Mouse (Mus musculus): ENCODE measurements at regions not wholly inside any gene's neighbourhood (a gene's known extent, or its start where the extent isn't known, plus 50 kb on each side); places are given as distances from the start of the nearest gene placed in this dataset.

DNA sequence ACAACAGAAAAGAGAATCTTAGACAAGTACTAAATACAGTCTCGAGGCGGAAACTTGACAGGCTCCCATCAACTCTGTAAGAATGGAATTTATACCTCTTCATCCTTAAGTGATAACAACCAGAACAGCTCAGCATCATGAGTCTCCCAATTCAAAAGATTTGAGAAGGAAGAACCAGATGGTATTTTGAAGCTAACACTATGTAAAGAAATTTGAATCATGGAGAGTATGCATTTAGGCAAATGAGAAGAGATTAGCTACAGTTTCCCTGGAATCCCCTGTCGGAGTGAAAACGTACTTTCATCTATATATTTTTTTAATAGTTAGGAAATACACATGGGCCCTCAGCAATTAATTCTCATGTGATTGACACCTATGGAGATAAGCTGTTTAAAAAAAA lies 140.9 kb downstream of the Nrip1 start:
- 64% methylated on average over 4 of the region's 4 CpGs for WGBS
- ATAC-seq (ENCODE audit: extremely low read depth, insufficient number of reproducible peaks, low FRiP score, low TSS enrichment): no peak

DNA sequence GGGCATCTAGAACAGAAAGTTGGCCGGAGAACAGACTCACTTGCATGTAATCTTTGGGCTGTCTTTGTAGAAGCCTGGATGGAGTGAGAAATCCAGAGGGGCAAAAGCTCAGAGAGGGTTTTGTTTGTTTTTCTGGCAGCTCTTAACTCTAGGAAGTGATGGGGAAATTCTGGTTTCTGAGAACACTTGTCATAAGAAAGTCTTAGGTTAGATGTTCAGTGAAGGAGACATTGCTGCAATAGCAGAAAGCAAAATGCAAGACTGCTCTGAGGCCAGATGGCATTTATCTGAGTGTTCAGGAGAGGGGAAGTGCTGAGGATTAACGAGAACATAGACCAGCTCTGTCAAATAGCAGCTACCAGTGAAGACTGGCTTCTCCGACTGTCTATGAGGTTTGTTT lies 141.5 kb downstream of the Nrip1 start:
- H3K4me2 ChIP-seq: no peak overlapping the region; the same call in 1 of the 2 replicates
- 24% methylated on average over 3 of the region's 3 CpGs for WGBS
- peaks cover 5% of the 10 kb centered on the region; the same call in 1 of the 2 replicates for H3K4me1 ChIP-seq
- no peaks in the 10 kb centered on the region for H3K36me3 ChIP-seq
- no peaks in the 10 kb centered on the region for H3K27me3 ChIP-seq (replicated peaks)
- no peak overlapping the region for H3K9ac ChIP-seq
- no peak for ATAC-seq (ENCODE audit: extremely low read depth, insufficient number of reproducible peaks, low FRiP score, low TSS enrichment)
- H3K9me3 ChIP-seq: no peaks in the 10 kb centered on the region
- no peak overlapping the region for H3K27ac ChIP-seq (replicated peaks)
- H3K4me3 ChIP-seq: no peak overlapping the region

More for the DNA sequence above, 140.9 kb downstream of the Nrip1 start:
- Histone ChIP-seq H3K36me3 (no peaks in the 10 kb centered on the region), H3K4me2 (no peak overlapping the region), H3K9me3 (no peaks in the 10 kb centered on the region), H3K4me3 (no peak overlapping the region), H3K4me1 (peaks cover 5% of the 10 kb centered on the region; the same call in 1 of the 2 replicates), H3K9ac (no peak overlapping the region), H3K27ac (replicated peaks) (no peak overlapping the region), H3K27me3 (replicated peaks) (no peaks in the 10 kb centered on the region)

DNA sequence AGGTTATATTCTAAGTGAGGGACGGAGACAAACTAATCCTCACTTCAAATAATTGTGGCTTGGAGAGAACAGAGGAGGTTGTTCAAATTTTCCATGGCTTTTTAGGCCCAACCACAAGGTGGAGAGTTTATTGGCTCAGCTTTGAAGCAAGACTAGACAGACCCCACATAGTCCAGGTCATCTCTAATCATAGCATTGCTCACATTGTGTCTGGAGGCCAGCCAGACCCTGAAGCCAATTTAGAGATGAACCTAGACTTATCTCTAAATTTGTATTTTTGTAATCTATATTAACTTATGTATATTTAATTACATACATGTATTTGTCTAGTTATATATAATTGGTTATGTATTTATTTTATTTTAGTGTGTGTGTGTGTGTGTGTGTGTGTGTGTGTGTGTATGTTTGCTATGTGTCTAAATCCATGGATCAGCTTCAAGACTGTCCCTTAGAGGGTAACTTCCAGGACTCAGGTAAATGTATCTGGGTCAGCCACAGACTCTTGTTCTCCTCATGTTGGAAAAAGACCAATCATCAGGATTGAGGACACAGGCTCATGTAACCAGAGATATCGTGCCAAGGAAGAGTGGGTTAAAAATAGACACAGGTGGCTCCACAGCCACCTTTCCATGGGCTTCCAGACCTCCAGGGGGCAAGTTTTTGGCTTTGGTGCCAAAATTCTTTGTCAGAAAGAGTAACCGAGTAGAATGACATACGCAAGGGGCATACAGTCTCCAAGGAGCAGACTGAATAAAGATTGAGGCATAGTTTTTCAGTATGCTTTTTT lies 142.9 kb downstream of the Nrip1 start:
- Histone ChIP-seq H3K4me3 (no peak overlapping the region), H3K36me3 (no peaks in the 10 kb centered on the region), H3K27ac (replicated peaks) (no peak overlapping the region), H3K9ac (no peak overlapping the region), H3K4me2 (no peak overlapping the region), H3K9me3 (no peaks in the 10 kb centered on the region), H3K27me3 (replicated peaks) (no peaks in the 10 kb centered on the region), H3K4me1 (peaks cover 11% of the 10 kb centered on the region)
- WGBS: 67% methylated on average over 4 of the region's 4 CpGs
- ATAC-seq (ENCODE audit: extremely low read depth, insufficient number of reproducible peaks, low FRiP score, low TSS enrichment): no peak

DNA sequence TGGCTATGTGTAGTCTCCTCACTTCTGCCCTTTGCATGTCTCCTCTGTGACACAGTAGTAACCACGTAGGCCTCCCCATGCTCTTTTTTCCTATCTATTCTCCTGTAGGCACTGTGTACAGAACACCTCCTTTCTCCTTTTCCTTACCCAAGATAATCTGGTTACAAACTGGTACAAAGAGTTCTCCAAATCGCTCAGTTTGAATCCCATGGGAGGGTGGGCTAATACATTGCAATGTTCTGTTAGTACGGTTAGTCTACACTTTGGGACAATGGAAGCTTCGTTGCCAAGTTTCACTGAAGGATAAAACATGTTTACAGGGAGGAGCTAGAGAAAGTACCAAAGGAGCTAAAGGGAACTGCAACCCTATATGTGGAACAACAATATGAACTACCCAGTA lies 145.2 kb downstream of the Nrip1 start:
- H3K36me3 ChIP-seq: no peaks in the 10 kb centered on the region
- no peak overlapping the region for H3K27ac ChIP-seq (replicated peaks)
- peaks cover 27% of the 10 kb centered on the region for H3K4me1 ChIP-seq
- H3K9me3 ChIP-seq: no peaks in the 10 kb centered on the region
- H3K4me2 ChIP-seq: no peak overlapping the region
- no peak overlapping the region for H3K4me3 ChIP-seq
- H3K9ac ChIP-seq: no peak overlapping the region
- H3K27me3 ChIP-seq (replicated peaks): no peaks in the 10 kb centered on the region
- WGBS: 73% methylated on average over 4 of the region's 4 CpGs
- no peak for ATAC-seq (ENCODE audit: extremely low read depth, insufficient number of reproducible peaks, low FRiP score, low TSS enrichment)

DNA sequence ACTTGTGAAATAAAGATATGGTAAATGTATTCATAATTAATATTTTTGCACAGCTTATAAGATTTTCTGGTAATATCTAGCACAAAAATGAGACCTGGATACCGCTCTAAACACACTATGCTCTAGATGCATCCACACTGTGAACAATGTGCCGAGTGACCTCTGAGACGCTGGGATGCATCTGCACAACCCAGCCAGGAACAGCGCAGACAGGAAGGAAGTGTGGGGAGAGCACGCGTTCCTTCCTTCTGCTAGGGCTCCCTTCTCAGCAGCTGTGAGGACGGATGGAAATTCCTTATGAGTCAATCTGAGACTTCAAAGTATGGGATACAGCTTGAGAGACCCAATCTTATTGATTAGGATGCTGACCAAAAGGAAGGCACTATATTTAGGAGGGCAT lies 147.2 kb downstream of the Nrip1 start:
- Histone ChIP-seq H3K4me1 (peaks cover 23% of the 10 kb centered on the region), H3K27ac (replicated peaks) (no peak overlapping the region), H3K4me3 (no peak overlapping the region), H3K4me2 (no peak overlapping the region), H3K27me3 (replicated peaks) (no peaks in the 10 kb centered on the region), H3K9ac (no peak overlapping the region), H3K36me3 (no peaks in the 10 kb centered on the region), H3K9me3 (no peaks in the 10 kb centered on the region)
- 55% methylated on average over 7 of the region's 7 CpGs for WGBS
- ATAC-seq (ENCODE audit: extremely low read depth, insufficient number of reproducible peaks, low FRiP score, low TSS enrichment): no peak

DNA sequence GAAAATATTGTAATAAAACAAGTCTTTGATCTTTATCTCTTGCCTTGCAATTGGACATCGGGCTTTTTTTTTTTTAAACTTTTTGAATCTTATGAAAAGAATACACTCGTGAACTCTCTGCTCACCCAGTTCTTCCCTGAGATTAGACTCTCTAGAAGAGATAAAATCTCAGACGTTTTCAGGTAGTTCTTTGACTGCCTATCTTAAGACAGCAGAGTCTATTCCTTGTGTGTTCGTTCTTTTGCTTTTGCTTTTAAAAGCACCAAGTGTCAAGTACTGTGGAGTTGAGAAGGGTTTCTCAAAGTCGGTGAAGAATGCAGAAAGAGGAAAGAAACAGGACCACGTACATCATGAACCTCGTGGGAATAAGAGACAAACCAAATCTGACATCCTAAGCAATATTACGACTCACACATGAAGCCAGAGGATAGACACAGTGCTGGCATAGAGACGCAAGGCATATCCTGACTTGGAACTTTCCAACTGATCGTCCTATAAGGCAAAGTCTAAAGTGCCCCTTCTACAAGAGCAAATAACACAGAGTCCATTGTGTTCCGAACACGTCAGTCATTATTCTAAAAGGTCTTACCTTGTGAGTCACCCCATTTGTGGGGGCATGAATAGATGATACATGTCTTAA lies 147.9 kb downstream of the Nrip1 start:
- H3K4me2 ChIP-seq: no peak overlapping the region
- H3K9ac ChIP-seq: no peak overlapping the region
- H3K4me3 ChIP-seq: no peak overlapping the region
- H3K36me3 ChIP-seq: no peaks in the 10 kb centered on the region
- peaks cover 23% of the 10 kb centered on the region for H3K4me1 ChIP-seq
- H3K27me3 ChIP-seq (replicated peaks): no peaks in the 10 kb centered on the region
- ATAC-seq (ENCODE audit: extremely low read depth, insufficient number of reproducible peaks, low FRiP score, low TSS enrichment): no peak
- no peaks in the 10 kb centered on the region for H3K9me3 ChIP-seq
- H3K27ac ChIP-seq (replicated peaks): peak overlapping the region; percentile 32; the same call in 1 of the 2 replicates
- WGBS: 61% methylated on average over 12 of the region's 12 CpGs

DNA sequence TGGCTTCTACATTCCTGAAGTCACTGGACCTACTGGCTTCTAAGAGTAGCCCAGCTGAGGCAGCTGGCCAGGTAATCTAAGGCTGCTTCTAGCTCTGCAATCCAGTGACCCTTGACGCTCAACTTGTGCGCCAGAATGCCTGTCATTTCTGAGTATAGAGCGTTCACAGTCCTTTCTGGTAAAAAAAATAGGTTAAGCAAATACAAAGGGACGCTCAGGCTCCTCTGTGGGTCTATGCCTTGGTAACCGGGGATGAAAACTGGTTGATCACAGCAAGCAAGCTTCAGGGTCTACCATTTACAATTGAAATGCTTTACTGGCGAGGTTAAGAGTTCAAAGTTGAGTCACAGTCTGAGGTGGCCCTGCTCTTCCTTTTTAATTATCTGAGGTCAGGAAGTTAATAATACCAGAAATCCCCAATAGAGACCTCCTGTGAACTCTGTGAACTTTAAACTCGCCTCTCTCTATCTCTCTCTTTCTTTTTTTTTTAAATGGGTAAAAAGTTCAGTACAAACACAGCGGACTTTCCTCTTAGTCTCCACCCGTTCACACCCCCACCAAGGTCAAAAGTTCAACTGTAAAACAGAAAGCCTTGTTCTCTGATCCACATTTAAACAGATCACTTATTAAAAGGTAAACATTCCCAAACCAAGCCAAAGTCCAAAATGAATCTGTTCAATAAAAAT lies 148.6 kb downstream of the Nrip1 start:
- ATAC-seq (ENCODE audit: extremely low read depth, insufficient number of reproducible peaks, low FRiP score, low TSS enrichment): no peak
- no peak overlapping the region for H3K27ac ChIP-seq (replicated peaks)
- H3K4me3 ChIP-seq: no peak overlapping the region
- no peak overlapping the region for H3K4me2 ChIP-seq
- no peaks in the 10 kb centered on the region for H3K9me3 ChIP-seq
- H3K36me3 ChIP-seq: no peaks in the 10 kb centered on the region
- H3K4me1 ChIP-seq: peaks cover 23% of the 10 kb centered on the region
- no peak overlapping the region for H3K9ac ChIP-seq
- H3K27me3 ChIP-seq (replicated peaks): no peaks in the 10 kb centered on the region
- WGBS: 43% methylated on average over 9 of the region's 9 CpGs

DNA sequence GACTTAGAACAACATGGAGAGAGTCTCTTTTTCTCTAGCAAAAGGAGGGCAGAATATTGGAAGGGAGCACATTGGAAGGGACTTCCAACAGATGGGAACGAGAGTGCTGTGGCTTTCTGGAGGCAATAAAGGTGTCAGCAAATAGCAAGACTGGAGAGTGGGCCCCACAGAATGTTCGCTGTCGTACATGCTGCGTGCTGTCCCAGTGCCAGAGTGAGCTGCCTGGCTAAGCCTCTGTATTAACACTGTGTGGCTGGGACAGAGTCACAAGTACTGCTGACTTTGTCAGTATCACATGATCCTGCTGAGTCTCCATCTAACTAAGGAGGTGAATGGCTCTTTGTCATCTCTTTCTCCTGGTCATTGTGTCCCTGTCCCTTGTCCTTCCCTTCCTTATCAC lies 149.9 kb downstream of the Nrip1 start:
- no peak for ATAC-seq (ENCODE audit: extremely low read depth, insufficient number of reproducible peaks, low FRiP score, low TSS enrichment)
- H3K4me3 ChIP-seq: no peak overlapping the region
- H3K36me3 ChIP-seq: no peaks in the 10 kb centered on the region
- H3K4me2 ChIP-seq: no peak overlapping the region
- no peaks in the 10 kb centered on the region for H3K27me3 ChIP-seq (replicated peaks)
- peaks cover 26% of the 10 kb centered on the region for H3K4me1 ChIP-seq
- no peak overlapping the region for H3K27ac ChIP-seq (replicated peaks)
- no peaks in the 10 kb centered on the region for H3K9me3 ChIP-seq
- WGBS: 52% methylated on average over 4 of the region's 4 CpGs
- H3K9ac ChIP-seq: no peak overlapping the region

DNA sequence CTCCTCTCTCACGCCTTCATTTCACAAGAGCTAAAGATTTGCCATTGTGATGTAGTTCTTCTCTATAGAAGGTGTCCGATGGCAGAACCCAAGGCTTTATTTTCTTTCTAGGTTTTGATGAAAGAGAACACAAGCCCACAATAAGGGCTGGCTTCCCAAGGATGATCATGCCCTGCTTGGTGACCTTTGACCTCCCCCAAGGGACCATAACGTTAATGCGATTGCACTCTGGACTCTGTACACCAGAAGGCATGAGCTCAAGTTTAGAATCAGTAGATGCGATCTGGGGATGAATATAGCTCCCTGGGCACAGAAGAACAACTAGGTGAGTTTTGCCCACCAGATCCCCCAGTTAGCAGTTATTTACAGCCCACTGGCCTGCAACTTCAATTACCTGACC lies 150.7 kb downstream of the Nrip1 start:
- 79% methylated on average over 5 of the region's 5 CpGs for WGBS
- H3K9ac ChIP-seq: no peak overlapping the region
- H3K9me3 ChIP-seq: no peaks in the 10 kb centered on the region
- H3K4me2 ChIP-seq: no peak overlapping the region
- no peaks in the 10 kb centered on the region for H3K36me3 ChIP-seq
- H3K27ac ChIP-seq (replicated peaks): no peak overlapping the region
- no peak overlapping the region for H3K4me3 ChIP-seq
- ATAC-seq (ENCODE audit: extremely low read depth, insufficient number of reproducible peaks, low FRiP score, low TSS enrichment): no peak
- peaks cover 26% of the 10 kb centered on the region for H3K4me1 ChIP-seq
- H3K27me3 ChIP-seq (replicated peaks): no peaks in the 10 kb centered on the region

DNA sequence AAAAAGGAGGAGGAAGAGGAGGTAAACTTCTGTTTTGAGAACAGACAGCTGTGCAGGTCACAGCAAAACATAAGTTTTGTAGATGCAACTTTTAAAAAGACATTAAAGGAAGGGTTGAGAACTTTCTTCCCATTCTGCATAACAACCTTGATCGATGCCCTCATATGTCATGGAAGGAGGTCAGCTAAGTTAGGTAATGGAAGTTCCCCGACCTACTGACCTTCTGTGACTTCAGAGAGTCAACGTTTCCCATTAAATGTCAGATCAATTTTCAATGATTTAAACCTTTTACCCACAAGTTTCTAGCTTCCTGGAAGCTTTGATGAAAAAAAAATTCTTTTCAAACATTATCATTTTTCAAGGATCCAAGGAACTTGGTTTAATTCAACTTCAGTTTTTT lies 153.2 kb downstream of the Nrip1 start:
- Histone ChIP-seq H3K36me3 (no peaks in the 10 kb centered on the region), H3K27ac (replicated peaks) (no peak overlapping the region), H3K9ac (no peak overlapping the region), H3K9me3 (no peaks in the 10 kb centered on the region), H3K27me3 (replicated peaks) (no peaks in the 10 kb centered on the region), H3K4me1 (peaks cover 24% of the 10 kb centered on the region), H3K4me3 (no peak overlapping the region), H3K4me2 (no peak overlapping the region)
- WGBS: 75% methylated on average over 3 of the region's 3 CpGs
- ATAC-seq (ENCODE audit: extremely low read depth, insufficient number of reproducible peaks, low FRiP score, low TSS enrichment): no peak

DNA sequence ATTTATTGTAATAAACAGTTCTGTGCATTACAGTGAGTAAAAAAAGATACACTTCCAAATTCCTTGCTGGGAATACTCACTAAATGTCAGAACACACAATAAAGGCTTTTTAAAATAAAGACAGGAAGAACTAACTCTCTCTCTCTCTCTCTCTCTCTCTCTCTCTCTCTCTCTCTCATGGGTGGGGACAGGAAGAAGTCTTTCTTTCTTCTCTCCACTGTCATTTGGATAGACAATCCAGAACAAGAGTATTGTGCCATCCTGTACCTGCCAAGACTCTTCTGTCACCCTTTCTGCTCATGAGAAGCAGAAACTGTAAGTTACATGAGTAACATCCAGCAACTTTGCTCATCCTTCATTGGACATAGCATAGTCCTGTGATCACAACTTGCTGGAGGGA lies 154.4 kb downstream of the Nrip1 start:
- H3K9me3 ChIP-seq: no peaks in the 10 kb centered on the region
- H3K9ac ChIP-seq: no peak overlapping the region
- peak overlapping the region; percentile 39; the same call in 1 of the 2 replicates for H3K27ac ChIP-seq (replicated peaks)
- H3K27me3 ChIP-seq (replicated peaks): no peaks in the 10 kb centered on the region
- no peaks in the 10 kb centered on the region for H3K36me3 ChIP-seq
- no peak overlapping the region for H3K4me2 ChIP-seq
- no peak for ATAC-seq (ENCODE audit: extremely low read depth, insufficient number of reproducible peaks, low FRiP score, low TSS enrichment)
- no peak overlapping the region for H3K4me3 ChIP-seq
- H3K4me1 ChIP-seq: peaks cover 18% of the 10 kb centered on the region
